Mouse (Mus musculus): ENCODE data around the gene Ctsw.

Gene Ctsw

GRCm38 (mm10) chr19:5431911-5432464 lies 36.3 kb downstream of the Ctsw start:
- DNase-seq (ENCODE audit: low read depth, low spot score), result no peak

GRCm38 (mm10) chr19:5430408-5430807 lies 37.9 kb downstream of the Ctsw start:
- DNase-seq (ENCODE audit: low read depth, low spot score), result no peak

GRCm38 (mm10) chr19:5429806-5430205 lies 38.5 kb downstream of the Ctsw start:
- no peak for DNase-seq (ENCODE audit: low read depth, low spot score)

- no peak for DNase-seq (ENCODE audit: low read depth, low spot score)
Observed at GRCm38 (mm10) chr19:5429219-5429618, 39.1 kb downstream of the Ctsw start.

GRCm38 (mm10) chr19:5428083-5428482 lies 40.2 kb downstream of the Ctsw start:
- peak; percentile 44 for DNase-seq (ENCODE audit: low read depth, low spot score)

GRCm38 (mm10) chr19:5426640-5427290 lies 41.5 kb downstream of the Ctsw start:
- DNase-seq (ENCODE audit: low read depth, low spot score), result no peak

- DNase-seq (ENCODE audit: low read depth, low spot score), result no peak
Observed at GRCm38 (mm10) chr19:5425906-5426565, 42.3 kb downstream of the Ctsw start.

GRCm38 (mm10) chr19:5424782-5425741 lies 43.2 kb downstream of the Ctsw start, which contains the start of the genes Drap1 and AI837181:
Gene Drap1 (minus strand): TSS chr19:5424979.
Gene AI837181 (plus strand): TSS chr19:5425144.
- peak; percentile 95 for DNase-seq (ENCODE audit: low read depth, low spot score)

- no peak for DNase-seq (ENCODE audit: low read depth, low spot score)
Observed at GRCm38 (mm10) chr19:5424092-5424781, 44.1 kb downstream of the Ctsw start.

- no peak for DNase-seq (ENCODE audit: low read depth, low spot score)
Observed at GRCm38 (mm10) chr19:5423561-5423960, 44.7 kb downstream of the Ctsw start.

- DNase-seq (ENCODE audit: low read depth, low spot score), result no peak
Observed at GRCm38 (mm10) chr19:5422895-5423443, 45.3 kb downstream of the Ctsw start.

GRCm38 (mm10) chr19:5422267-5422666 lies 46.0 kb downstream of the Ctsw start:
- no peak for DNase-seq (ENCODE audit: low read depth, low spot score)

- no peak for DNase-seq (ENCODE audit: low read depth, low spot score)
Observed at GRCm38 (mm10) chr19:5421784-5422183, 46.5 kb downstream of the Ctsw start.

- DNase-seq (ENCODE audit: low read depth, low spot score), result no peak
Observed at GRCm38 (mm10) chr19:5420579-5420978, 47.7 kb downstream of the Ctsw start.

- no peak for DNase-seq (ENCODE audit: low read depth, low spot score)
Observed at GRCm38 (mm10) chr19:5419630-5420029, 48.7 kb downstream of the Ctsw start.

- DNase-seq (ENCODE audit: low read depth, low spot score), result no peak
Observed at GRCm38 (mm10) chr19:5418750-5419466, 49.4 kb downstream of the Ctsw start.
